Mouse (Mus musculus): ENCODE results near the gene Hoxd4.

DNA sequence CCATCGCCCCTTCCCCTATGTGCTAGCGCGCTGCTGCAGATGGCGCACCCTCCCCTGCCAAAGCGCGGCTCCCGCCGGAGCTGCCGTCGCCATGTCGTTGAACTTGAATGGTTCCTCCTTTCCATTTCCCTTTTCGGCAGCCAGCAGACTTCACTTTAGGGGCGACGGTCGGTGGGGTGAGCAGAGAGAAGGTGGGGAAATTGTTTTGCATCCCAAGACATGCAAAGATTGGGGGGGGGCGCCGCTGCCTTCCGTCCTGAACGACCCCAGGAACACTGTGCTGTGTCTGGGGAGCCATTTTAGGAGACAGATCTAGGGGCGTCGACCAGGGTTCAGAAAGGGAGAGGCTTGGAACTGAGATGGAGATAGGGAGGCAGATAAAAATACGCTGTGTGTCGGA, 31.7 kb upstream of the Hoxd4 start:
- TF ChIP-seq CTCF (IDR thresholded peaks at IDR 0.05; ENCODE audit: insufficient read depth, low read length): no peak
- TF ChIP-seq POLR2A (IDR thresholded peaks at IDR 0.05; ENCODE audit: borderline replicate concordance, extremely low read depth, low read depth, low read length): no peak
